Mouse (Mus musculus) urinary bladder, postnatal 25 days (tissue): ENCODE measurements around the gene Gm45213.
"Not testable (repeated sequence)": the region's sequence is repeated elsewhere in the genome, so short reads cannot be mapped to it uniquely, and the experiment has no call there.

Experiments
- DNase-seq: peaks from one replicate; pipeline ENCODE4 v3.0.0; 2022; ENCODE audit warnings: low spot score

Gm45213 gene

DNA sequence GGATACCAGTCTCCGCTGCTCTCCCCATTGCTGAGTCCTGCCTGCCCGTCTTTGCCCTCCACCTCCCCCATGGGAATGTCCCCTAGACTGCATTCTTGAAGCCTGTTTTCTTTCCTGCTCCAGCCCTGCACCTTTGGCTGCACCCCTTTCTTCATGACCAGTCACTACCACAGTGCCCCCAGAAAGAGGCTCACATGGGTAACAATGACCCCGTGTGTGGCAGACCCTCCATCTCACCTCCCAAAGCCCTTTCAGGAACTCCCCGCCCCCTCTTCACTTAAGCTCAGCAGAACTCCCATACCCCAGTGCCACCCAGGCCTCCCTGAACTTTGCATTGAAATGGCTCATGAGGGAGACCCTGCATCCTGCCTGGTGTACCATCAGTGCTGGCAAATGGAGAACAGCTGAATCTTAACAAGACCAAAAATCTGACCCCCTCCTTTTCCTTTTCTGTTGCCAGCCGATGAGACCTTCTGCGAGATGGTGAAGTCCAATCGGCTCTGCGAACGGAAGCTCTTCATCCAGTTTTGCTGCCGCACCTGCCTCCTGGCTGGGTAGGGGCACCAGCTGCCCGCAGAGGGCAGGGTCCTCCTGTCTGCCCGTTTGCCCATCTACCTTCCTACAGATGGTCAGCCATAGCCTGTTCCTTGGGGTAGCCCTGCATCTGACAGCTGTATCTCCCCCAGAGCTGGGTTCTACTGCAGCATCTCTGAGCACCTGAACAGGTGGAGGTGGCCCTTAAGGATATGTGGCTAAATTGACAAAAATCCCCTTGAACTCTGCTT is 5.2 kb downstream of the Gm45213 start:
- DNase-seq, result no peak

- DNase-seq, result no peak
Observed at GRCm38 (mm10) chr7:66053946-66054483, 10.6 kb downstream of the Gm45213 start.

- DNase-seq, result not testable (repeated sequence)
Observed at GRCm38 (mm10) chr7:66055356-66055755, 12.0 kb downstream of the Gm45213 start.

- no peak for DNase-seq
Observed at GRCm38 (mm10) chr7:66058703-66059102, 15.3 kb downstream of the Gm45213 start, which contains the start of gene Snrpa1. TSS of gene Snrpa1 (plus strand) at chr7:66059003.

DNA sequence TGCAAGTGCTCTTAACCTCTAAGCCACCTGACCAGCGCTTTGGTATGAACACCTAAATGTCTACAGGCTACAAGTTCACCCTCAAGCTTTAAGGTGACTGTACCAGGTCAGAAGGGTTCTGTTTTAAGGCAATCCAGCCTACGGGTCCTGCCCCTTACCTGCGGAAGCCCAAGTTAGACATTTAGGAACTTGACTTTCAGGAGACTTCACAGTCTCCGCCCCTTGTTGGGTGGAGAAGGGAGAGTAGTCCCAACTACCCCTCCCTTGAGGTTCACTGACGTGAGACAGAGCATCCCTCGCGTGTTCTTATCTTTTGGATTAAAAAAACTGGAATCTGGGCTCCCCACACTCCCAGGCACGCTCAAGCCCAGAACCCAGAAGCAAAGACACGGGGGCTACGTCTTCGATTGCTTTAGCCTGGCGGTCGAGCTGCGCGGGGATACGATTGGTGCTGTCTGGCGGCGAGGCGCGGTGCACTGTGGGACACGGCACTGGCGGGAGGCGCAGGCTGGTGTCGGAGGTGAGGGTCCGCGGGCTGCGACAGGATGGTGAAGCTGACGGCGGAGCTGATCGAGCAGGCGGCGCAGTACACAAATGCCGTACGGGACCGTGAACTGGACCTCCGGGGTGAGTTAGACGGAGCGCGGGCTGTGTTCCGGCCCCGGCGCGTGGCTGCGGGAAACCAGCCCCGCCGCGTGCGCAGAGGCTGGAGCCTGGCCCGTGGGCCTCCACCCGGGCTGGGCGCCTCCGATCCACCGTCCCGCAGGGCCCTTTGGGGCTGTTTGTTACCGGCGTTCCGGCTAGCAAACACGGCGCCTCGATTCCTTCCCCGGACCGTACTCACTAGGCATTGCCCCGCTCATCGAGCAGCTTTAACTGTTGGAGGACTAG is 16.9 kb downstream of the Gm45213 start:
- DNase-seq, result peak; percentile 86

GRCm38 (mm10) chr7:66061057-66061456 is 17.7 kb downstream of the Gm45213 start:
- DNase-seq, result no peak

DNA sequence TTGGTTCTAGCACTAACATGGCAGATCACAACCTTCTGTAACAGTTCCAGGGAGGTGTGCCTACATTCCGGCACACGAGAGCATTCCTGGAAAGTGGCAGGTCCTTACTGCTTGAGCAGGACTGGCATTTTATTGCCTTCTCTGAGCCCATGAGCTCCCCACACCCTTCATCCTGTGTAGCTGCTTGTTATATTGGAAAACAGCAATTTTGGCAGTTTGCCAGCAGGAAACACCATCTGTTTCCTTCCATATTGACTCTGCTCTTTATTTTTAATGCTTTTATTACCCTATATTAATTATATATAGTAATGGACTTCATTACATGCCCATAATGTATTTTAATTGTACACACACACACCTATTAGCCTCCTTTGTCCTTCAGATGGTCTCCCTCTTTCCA is 33.0 kb downstream of the Gm45213 start:
- no peak for DNase-seq

DNA sequence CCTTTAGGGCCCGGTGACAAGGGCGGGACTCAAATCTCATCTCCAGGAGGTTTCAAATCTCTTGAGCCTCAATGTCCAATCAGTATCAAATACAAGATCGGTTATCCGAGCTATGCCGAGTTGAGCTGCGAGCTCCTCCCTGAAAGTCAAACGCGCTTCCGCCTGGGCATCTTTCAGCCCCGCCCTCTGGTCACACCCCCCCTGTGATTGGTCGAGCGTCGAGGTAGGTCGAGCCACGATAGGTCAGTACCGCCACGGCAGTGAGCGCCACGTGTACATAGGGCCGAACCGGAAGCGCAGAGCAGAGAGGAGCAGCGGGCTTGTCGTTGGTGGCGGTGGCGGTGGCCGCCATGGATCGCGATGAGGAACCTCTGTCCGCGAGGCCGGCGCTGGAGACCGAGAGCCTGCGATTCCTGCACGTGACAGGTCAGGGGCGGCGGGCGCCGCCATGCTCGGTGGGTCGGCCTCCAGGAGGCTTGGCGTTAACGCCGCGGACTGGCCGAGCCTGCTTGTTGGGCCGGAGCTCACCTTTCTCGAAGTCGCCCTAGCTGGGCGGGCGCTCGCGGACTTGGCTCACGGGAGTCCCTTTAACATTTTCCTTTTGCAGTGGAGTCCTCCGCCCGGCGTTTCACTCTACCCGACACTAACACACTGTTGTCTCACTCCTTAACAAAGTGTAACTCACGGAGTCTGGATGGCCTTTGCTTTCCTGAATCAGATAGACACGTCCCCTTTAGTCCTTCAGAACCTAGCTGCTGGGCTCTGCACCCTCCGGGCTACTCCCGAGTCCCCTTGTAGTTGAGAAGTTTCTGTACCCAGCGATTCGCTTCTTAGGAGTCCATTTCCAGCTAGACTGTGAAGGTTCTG is 36.2 kb downstream of the Gm45213 start, which contains the start of gene Selenos:
Gene Selenos, plus strand, starts transcription at position 286 of the 867 bp plus-strand sequence.
- DNase-seq, result peak; percentile 93

DNA sequence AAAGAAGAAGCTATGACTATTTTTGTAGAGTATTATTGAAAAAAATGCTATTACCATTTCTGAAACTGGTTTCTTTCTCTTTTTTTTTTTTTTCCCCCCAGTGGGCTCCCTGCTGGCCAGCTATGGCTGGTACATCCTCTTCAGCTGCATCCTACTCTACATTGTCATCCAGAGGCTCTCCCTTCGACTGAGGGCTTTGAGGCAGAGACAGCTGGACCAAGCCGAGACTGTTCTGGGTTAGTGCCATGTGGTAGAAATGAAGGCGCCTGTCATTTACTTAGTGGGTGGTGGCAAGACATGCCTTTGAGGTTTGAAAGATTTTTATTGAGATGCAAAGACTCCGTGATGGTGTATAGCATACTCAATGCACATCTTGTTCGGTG is 36.8 kb downstream of the Gm45213 start:
- DNase-seq, result no peak

DNA sequence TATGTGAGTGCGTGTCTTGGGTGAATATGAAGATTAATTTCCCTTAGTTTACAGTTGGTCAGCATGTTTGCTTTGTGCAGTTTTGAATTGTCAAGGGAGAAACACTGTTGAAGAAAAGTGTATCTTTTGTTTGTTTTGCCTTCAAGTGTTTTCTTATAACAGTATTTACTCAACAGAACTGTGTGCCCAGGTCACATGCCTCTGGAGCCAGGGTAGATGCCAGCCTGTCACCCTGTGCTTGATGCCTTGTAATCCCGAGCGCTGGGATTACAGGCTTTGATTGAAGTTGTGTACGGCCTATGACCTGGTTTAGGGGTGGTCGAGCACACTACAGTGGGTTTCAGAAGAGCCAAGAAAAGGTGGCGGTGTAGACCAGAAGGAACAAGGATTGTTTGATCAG is 40.4 kb downstream of the Gm45213 start:
- DNase-seq, result no peak

DNA sequence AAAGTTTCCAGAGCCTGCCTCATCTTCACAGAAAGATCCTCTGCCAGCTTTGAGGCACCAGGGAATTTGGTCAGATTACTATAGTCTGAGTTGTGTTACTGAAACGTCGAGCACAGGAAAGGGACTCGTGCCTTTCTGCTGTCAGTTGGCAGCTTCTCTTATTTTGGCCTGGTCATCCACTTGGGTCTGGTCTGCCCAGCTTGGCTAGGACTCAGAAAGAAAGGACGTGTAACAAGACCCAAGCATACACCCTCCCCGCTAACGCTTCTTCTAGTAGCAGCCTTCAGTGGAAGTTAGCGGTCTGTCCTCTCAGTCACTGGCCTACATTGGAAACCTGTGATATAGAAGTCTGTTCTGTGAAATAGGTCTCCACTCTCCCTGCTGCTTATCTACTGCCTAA is 41.1 kb downstream of the Gm45213 start:
- no peak for DNase-seq

GRCm38 (mm10) chr7:66087652-66088051 is 44.2 kb downstream of the Gm45213 start:
- DNase-seq, result no peak

DNA sequence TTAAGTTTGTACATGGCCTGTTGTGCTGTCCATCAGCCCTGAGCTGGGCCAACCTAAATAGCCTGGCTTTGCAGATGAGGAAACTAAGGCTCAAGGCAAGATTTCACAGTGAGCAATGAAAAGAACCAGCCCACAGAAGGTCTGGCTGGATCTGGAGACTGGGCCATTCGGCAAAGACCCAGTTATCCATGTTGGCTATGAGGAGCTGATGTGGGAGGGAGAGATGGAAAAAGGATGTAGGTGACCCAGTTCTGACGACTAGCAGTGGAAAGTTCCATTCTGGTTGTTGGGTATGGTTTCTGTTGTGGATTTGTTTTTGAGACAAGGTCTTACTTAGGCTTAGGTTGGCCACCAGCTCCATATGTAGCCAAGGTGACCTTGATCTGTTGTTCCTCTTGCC is 44.7 kb downstream of the Gm45213 start:
- DNase-seq, result no peak

GRCm38 (mm10) chr7:66090676-66091190 is 47.3 kb downstream of the Gm45213 start:
- DNase-seq, result no peak

GRCm38 (mm10) chr7:66091553-66091952 is 48.2 kb downstream of the Gm45213 start:
- DNase-seq, result no peak

- no peak for DNase-seq
Observed at GRCm38 (mm10) chr7:66092656-66093055, 49.3 kb downstream of the Gm45213 start.

DNA sequence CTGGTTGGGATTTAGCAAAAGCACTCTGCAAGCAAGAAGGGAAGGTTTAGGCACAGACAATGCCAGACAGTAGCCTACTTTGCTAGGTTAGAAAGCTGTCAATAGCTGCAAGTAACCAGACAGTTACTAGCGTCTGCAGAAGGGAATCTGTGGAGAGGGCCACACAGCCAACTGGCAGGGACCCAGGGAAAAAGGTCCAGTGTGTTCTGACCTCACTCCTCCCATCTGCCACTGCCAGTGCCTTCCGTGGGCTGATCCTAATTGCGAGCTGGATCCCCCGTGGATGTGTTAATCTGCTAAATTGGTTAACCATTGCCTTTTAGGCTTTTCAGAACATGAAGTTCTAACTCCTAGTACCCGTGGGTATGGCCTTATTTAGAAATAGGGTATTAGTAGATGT is 50.7 kb downstream of the Gm45213 start:
- no peak for DNase-seq

GRCm38 (mm10) chr7:66098803-66099202 is 55.4 kb downstream of the Gm45213 start:
- no peak for DNase-seq

DNA sequence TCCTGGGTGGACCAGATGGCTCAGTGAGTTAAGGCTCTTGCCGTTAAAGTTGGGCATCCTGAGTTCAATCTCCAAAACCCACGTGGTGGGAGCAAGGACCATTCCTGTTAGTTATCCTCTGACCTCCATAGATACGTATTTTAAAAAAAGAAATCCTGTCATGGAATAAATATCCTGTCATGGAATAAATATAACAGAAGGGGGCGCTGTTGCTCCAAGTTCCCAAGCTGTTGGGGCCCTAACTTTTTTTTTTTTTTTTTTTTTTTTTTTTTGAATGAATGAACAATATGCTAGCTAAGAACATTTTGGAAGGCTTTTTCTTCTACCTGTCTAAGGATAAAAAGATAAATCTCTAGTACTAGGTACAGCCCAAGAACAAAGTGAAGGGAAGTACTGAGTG is 58.5 kb downstream of the Gm45213 start:
- no peak for DNase-seq

DNA sequence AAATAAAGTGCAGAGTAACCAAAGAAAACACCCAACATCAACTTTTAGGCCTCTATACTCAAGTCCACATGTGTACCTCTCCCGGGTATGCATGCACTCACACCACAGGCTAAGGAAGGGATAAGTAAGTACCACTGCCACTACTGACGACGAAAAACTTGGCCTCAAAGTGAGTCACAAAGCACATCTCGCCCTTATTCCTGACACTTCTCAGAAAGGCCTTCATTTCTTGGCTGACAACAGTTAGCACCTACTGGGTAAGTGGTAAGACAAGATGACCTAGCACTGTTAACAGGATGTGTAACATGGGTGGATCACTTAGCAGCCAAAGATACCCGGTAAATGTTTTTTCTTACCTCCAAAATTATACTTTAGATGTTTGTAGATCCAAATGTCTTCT is 61.1 kb downstream of the Gm45213 start:
- no peak for DNase-seq

GRCm38 (mm10) chr7:66105771-66106170 is 62.4 kb downstream of the Gm45213 start:
- DNase-seq, result no peak
